In genomic region chr15:102672215-102673071, GRCm38 (mm10) we compare ENCODE assay signal across 8 mouse cellular contexts. TPM values are rescaled to one million over a fixed set of nuclear protein-coding genes. Genes with fewer than 3 reads are reported as not detected.
DNase-seq lines count a peak whose midpoint lies in the region; ATAC-seq and TF ChIP-seq lines count a peak whose summit lies in the region.

Gene Atp5g2, minus strand, starts transcription at chr15:102672352.

- H3K9me3 ChIP-seq in intestine, embryonic 15.5 days = no peaks in the 10 kb centered on the region
- H3K9me3 ChIP-seq in limb, embryonic 11.5 days (ENCODE audit: control insufficient read depth, low read length) = no peaks in the 10 kb centered on the region
- no peaks in the 10 kb centered on the region for H3K9me3 ChIP-seq in midbrain, embryonic 12.5 days
- no peaks in the 10 kb centered on the region for H3K9me3 ChIP-seq in stomach, postnatal 0 days (ENCODE audit: control insufficient read depth, low read length)

- H3K36me3 ChIP-seq in thymus, adult 2 months (ENCODE audit: control insufficient read depth, insufficient read depth, low read length) = peaks cover under 1% of the 10 kb centered on the region; the same call in 1 of the 2 replicates
- H3K36me3 ChIP-seq in intestine, embryonic 15.5 days = no peaks in the 10 kb centered on the region
- H3K36me3 ChIP-seq in limb, embryonic 11.5 days (ENCODE audit: control insufficient read depth, insufficient read depth, low read length) = no peaks in the 10 kb centered on the region; the same call in 1 of the 2 replicates
- peaks cover 14% of the 10 kb centered on the region for H3K36me3 ChIP-seq in midbrain, embryonic 12.5 days
- H3K36me3 ChIP-seq in stomach, postnatal 0 days (ENCODE audit: control insufficient read depth, insufficient read depth, low read length) = no peaks in the 10 kb centered on the region

- no peak for TF ChIP-seq CTCF in thymus, adult 2 months (IDR thresholded peaks at IDR 0.05; ENCODE audit: borderline replicate concordance, control insufficient read depth, extremely low read depth, insufficient read depth, low read length, poor library complexity)
- no peak for TF ChIP-seq CTCF in stomach, postnatal 0 days (IDR thresholded peaks at IDR 0.05; ENCODE audit: low read depth)

- 24% methylated on average over 37 of the region's 37 CpGs for WGBS in thymus, adult 2 months
- 3% methylated on average over 37 of the region's 37 CpGs for WGBS in intestine, embryonic 15.5 days
- WGBS in limb, embryonic 11.5 days = 2% methylated on average over 37 of the region's 37 CpGs
- 3% methylated on average over 37 of the region's 37 CpGs for WGBS in midbrain, embryonic 12.5 days
- 4% methylated on average over 37 of the region's 37 CpGs for WGBS in stomach, postnatal 0 days

- peak within 1 kb of the TSS; percentile 32 for H3K4me3 ChIP-seq in thymus, adult 2 months (ENCODE audit: control insufficient read depth, insufficient read depth, low read length)
- peak within 1 kb of the TSS; percentile 48 for H3K4me3 ChIP-seq in intestine, embryonic 15.5 days (replicated peaks)
- H3K4me3 ChIP-seq in limb, embryonic 11.5 days (ENCODE audit: low read depth, low read length) = peak within 1 kb of the TSS; percentile 37
- H3K4me3 ChIP-seq in midbrain, embryonic 12.5 days = peak within 1 kb of the TSS; percentile 46
- peak within 1 kb of the TSS; percentile 54 for H3K4me3 ChIP-seq in stomach, postnatal 0 days (ENCODE audit: low read depth, low read length)

- H3K9ac ChIP-seq in intestine, embryonic 15.5 days = peak within 1 kb of the TSS; percentile 70
- peak within 1 kb of the TSS; percentile 84 for H3K9ac ChIP-seq in limb, embryonic 11.5 days (ENCODE audit: low read length)
- peak within 1 kb of the TSS; percentile 72 for H3K9ac ChIP-seq in midbrain, embryonic 12.5 days (replicated peaks)
- H3K9ac ChIP-seq in stomach, postnatal 0 days (ENCODE audit: low read length) = peak within 1 kb of the TSS; percentile 83

- H3K27ac ChIP-seq in thymus, adult 2 months (ENCODE audit: control insufficient read depth, insufficient read depth, low read length) = peak within 1 kb of the TSS; percentile 37; the same call in 1 of the 2 replicates
- peak within 1 kb of the TSS; percentile 98 for H3K27ac ChIP-seq in intestine, embryonic 15.5 days
- H3K27ac ChIP-seq in limb, embryonic 11.5 days (replicated peaks; ENCODE audit: low read depth, low read length) = peak within 1 kb of the TSS; percentile 99
- peak within 1 kb of the TSS; percentile 98 for H3K27ac ChIP-seq in midbrain, embryonic 12.5 days (replicated peaks)
- peak within 1 kb of the TSS; percentile 99 for H3K27ac ChIP-seq in stomach, postnatal 0 days (replicated peaks)

- TF ChIP-seq POLR2A in thymus, adult 2 months (IDR thresholded peaks at IDR 0.05; ENCODE audit: control insufficient read depth, extremely low read depth, insufficient read depth, low read length, poor library complexity) = no peak

- H3K27me3 ChIP-seq in thymus, adult 2 months (ENCODE audit: control insufficient read depth, insufficient read depth, low read length) = peaks cover 12% of the 10 kb centered on the region
- H3K27me3 ChIP-seq in intestine, embryonic 15.5 days (replicated peaks) = no peaks in the 10 kb centered on the region
- H3K27me3 ChIP-seq in limb, embryonic 11.5 days (ENCODE audit: control insufficient read depth, insufficient read depth, low read length) = no peaks in the 10 kb centered on the region
- H3K27me3 ChIP-seq in midbrain, embryonic 12.5 days = no peaks in the 10 kb centered on the region
- no peaks in the 10 kb centered on the region for H3K27me3 ChIP-seq in stomach, postnatal 0 days (ENCODE audit: control insufficient read depth, insufficient read depth, low read length)

- TF ChIP-seq EP300 in stomach, postnatal 0 days (optimal IDR thresholded peaks at IDR 0.05) = no peak

- H3K4me2 ChIP-seq in intestine, embryonic 15.5 days (replicated peaks) = peak within 1 kb of the TSS; percentile 88
- peak within 1 kb of the TSS; percentile 60 for H3K4me2 ChIP-seq in limb, embryonic 11.5 days (ENCODE audit: low read depth, severe bottlenecking)
- H3K4me2 ChIP-seq in midbrain, embryonic 12.5 days (replicated peaks) = peak within 1 kb of the TSS; percentile 75
- peak within 1 kb of the TSS; percentile 91 for H3K4me2 ChIP-seq in stomach, postnatal 0 days (replicated peaks; ENCODE audit: low read depth)

- no peak for ATAC-seq in granulocyte monocyte progenitor cell, adult 5-6 weeks (replicated peaks; ENCODE audit: poor library complexity, severe bottlenecking)
- ATAC-seq in intestine, embryonic 15.5 days = no peak
- no peak; the same call in 1 of the 2 replicates for ATAC-seq in limb, embryonic 11.5 days (ENCODE audit: insufficient number of reproducible peaks, low FRiP score, low TSS enrichment, low read depth)
- no peak for ATAC-seq in midbrain, embryonic 12.5 days (ENCODE audit: low FRiP score, low read depth)
- ATAC-seq in stomach, postnatal 0 days (ENCODE audit: low FRiP score, low TSS enrichment) = no peak

- DNase-seq in thymus, adult 2 months = peak; percentile 8
- DNase-seq in thymus, postnatal 10 days (ENCODE audit: low spot score in 2 of 2) = no peak
- DNase-seq in embryo, embryonic 10 days (ENCODE audit: low spot score) = peak; percentile 51
- peak; percentile 78 for DNase-seq in limb, embryonic 11.5 days (ENCODE audit: low spot score)
- no peak for DNase-seq in stomach, postnatal 0 days (ENCODE audit: low spot score)

- peaks cover 15% of the 10 kb centered on the region for H3K4me1 ChIP-seq in thymus, adult 2 months (replicated peaks; ENCODE audit: control insufficient read depth, insufficient read depth, low read length)
- H3K4me1 ChIP-seq in intestine, embryonic 15.5 days (replicated peaks) = peaks cover 12% of the 10 kb centered on the region; the same call in 1 of the 2 replicates
- H3K4me1 ChIP-seq in limb, embryonic 11.5 days (ENCODE audit: control insufficient read depth, insufficient read depth, low read length) = no peaks in the 10 kb centered on the region
- peaks cover 34% of the 10 kb centered on the region for H3K4me1 ChIP-seq in midbrain, embryonic 12.5 days
- H3K4me1 ChIP-seq in stomach, postnatal 0 days (replicated peaks; ENCODE audit: control insufficient read depth, insufficient read depth) = no peaks in the 10 kb centered on the region

RNA-seq across cellular contexts. Expression of gene Atp5g2, which starts in this region (rescaled TPM):
- polyA plus RNA-seq in thymus, adult 2 months (2012; rRNA removed) = 378 and 434 TPM in 2 replicates
- total RNA-seq in granulocyte monocyte progenitor cell, adult 5-6 weeks (2014; fragmentation: Nextera tagmentation) = 69.8 and 122 TPM in 2 replicates
- 83.4 and 95.4 TPM in 2 replicates for total RNA-seq in granulocyte monocyte progenitor cell, adult 5-6 weeks (2017)
- 68.2 and 73.2 TPM in 2 replicates for polyA plus RNA-seq in intestine, embryonic 15.5 days (2015; fragmentation: Nextera tagmentation; extraction: Ambion mirVana)
- polyA plus RNA-seq in limb, embryonic 11.5 days (2014; fragmentation: Nextera tagmentation; extraction: Ambion mirVana) = 63.9 and 73.3 TPM in 2 replicates
- 55.9 and 67.0 TPM in 2 replicates for polyA plus RNA-seq in midbrain, embryonic 12.5 days (2016; fragmentation: Nextera tagmentation; extraction: Ambion mirVana)
- 66.6 and 71.4 TPM in 2 replicates for polyA plus RNA-seq in stomach, postnatal 0 days (2015; fragmentation: Nextera tagmentation; extraction: Ambion mirVana)

Comparison
In these comparisons a context has a peak if more than half of its experiments do, and no peak if none do; other contexts are left out.
1. DNase-seq: peak in thymus, adult 2 months (single experiment), embryo, embryonic 10 days (single experiment) and limb, embryonic 11.5 days (single experiment); none in thymus, postnatal 10 days (0 of 2) and stomach, postnatal 0 days (single experiment).
2. H3K27ac ChIP-seq: peak in every context shown above with its lines; median percentile 99 in limb, embryonic 11.5 days; 99 in stomach, postnatal 0 days; 98 in intestine, embryonic 15.5 days; 98 in midbrain, embryonic 12.5 days; 37 in thymus, adult 2 months.
3. Peak in every context shown above with its lines, with median percentiles within 50 percentile points of each other: H3K4me3 ChIP-seq, H3K4me2 ChIP-seq and H3K9ac ChIP-seq.